Mouse (Mus musculus) heart, postnatal 0 days (tissue): Measurements from ENCODE around the gene Ap2m1. TPM values are rescaled to one million over a fixed set of nuclear protein-coding genes. Genes with fewer than 3 reads are reported as not detected.
A peak's percentile ranks its signal among the peaks of the same experiment; 100 is the strongest.

Experiments used
- ATAC-seq: fragments of 200-750 bp; cut with Nextera tagmentation; 2 replicates; pipeline ENCODE4 v1.8.0; 2017; ENCODE audit warnings: low read depth, moderate number of reproducible peaks, moderate library complexity; ENCODE audit not compliant: insufficient read depth
- DNase-seq: peaks from one replicate; pipeline ENCODE4 v3.0.0-alpha.2; 2016; ENCODE audit warnings: low spot score
- H3K27ac ChIP-seq: fragments of 300-500 bp; sonication (generic); 2 replicates; pipeline ENCODE4 v1.5.1; 2014; ENCODE audit warnings: low read depth, mild to moderate bottlenecking
- H3K27me3 ChIP-seq: fragments of 300-500 bp; sonication (generic); 2 replicates; pipeline ENCODE4 v1.6.1; 2014; ENCODE audit warnings: low read length, mixed read lengths; ENCODE audit not compliant: control insufficient read depth, insufficient read depth
- H3K36me3 ChIP-seq: fragments of 300-500 bp; sonication (generic); replicated peaks from 2 replicates; pipeline ENCODE4 v1.6.1; 2014; ENCODE audit warnings: low read length, mixed read lengths; ENCODE audit not compliant: control insufficient read depth, insufficient read depth
- H3K4me1 ChIP-seq: fragments of 300-500 bp; sonication (generic); 2 replicates; pipeline ENCODE4 v1.6.1; 2014; ENCODE audit warnings: antibody characterized with exemption; ENCODE audit not compliant: control insufficient read depth, insufficient read depth
- H3K4me2 ChIP-seq: fragments of 300-500 bp; sonication (generic); 2 replicates; pipeline ENCODE4 v1.6.1; 2014; ENCODE audit warnings: low read depth, mild to moderate bottlenecking, low read length, moderate library complexity
- H3K4me3 ChIP-seq: fragments of 300-500 bp; sonication (generic); 2 replicates; pipeline ENCODE4 v1.5.1; 2014; ENCODE audit warnings: low read depth, low read length
- H3K9ac ChIP-seq: fragments of 300-500 bp; sonication (generic); replicated peaks from 2 replicates; pipeline ENCODE4 v1.6.1; 2014; ENCODE audit warnings: low read depth, low read length, mixed read lengths
- H3K9me3 ChIP-seq: fragments of 300-500 bp; sonication (generic); replicated peaks from 2 replicates; pipeline ENCODE4 v1.6.1; 2016; ENCODE audit warnings: low read length; ENCODE audit not compliant: control insufficient read depth
- CTCF ChIP-seq: IDR thresholded peaks from 2 replicates; pipeline ENCODE4 v1.5.1; 2016; ENCODE audit warnings: antibody characterized with exemption, control low read depth, low read depth
- EP300 ChIP-seq: IDR thresholded peaks from 2 replicates; pipeline ENCODE4 v1.6.1; 2016; ENCODE audit warnings: antibody characterized with exemption, low read depth
- WGBS: fragments of 180-500 bp; shearing (Covaris S2); extraction: QIAGEN DNeasy Blood & Tissue Kit; methylation state at CpG from one replicate; pipeline ENCODE4 v1.1.7; 2014; 5-methylcytosine and 5-hydroxymethylcytosine counted together
- polyA plus RNA-seq: library from polyadenylated mRNA; unstranded; fragments of >200 nt; fragmentation: Nextera tagmentation; extraction: Ambion mirVana; gene quantifications from 2 replicates; pipeline ENCODE4 v1.2.1, GENCODE M21; 2015
- total RNA-seq: library from RNA; depleted of rRNA; stranded (reverse); fragments of >200 nt; gene quantifications from 2 replicates; pipeline ENCODE4 v1.2.3, GENCODE M21; 2014; ENCODE audit warnings: low replicate concordance

The Ap2m1 gene
- total and polyA plus RNA-seq, 2 experiments from 2014 or later: 363 to 429 TPM

- H3K4me2 ChIP-seq: no peak overlapping the region
- 54% methylated on average over 2 of the region's 2 CpGs for WGBS
- H3K27ac ChIP-seq: no peak overlapping the region
- TF ChIP-seq EP300 (no peak), CTCF (no peak)
- no peak overlapping the region for H3K9ac ChIP-seq
- DNase-seq (no peak), ATAC-seq (no peak)
- H3K4me3 ChIP-seq: no peak overlapping the region
- no peaks in the 10 kb centered on the region for H3K4me1 ChIP-seq
- no peaks in the 10 kb centered on the region for H3K9me3 ChIP-seq
- no peaks in the 10 kb centered on the region for H3K36me3 ChIP-seq
- no peaks in the 10 kb centered on the region for H3K27me3 ChIP-seq
These were observed 44.0 kb upstream of the Ap2m1 start for GRCm38 (mm10) chr16:20491301-20491700.

GRCm38 (mm10) chr16:20493452-20493851 is 41.8 kb upstream of the Ap2m1 start:
- H3K27me3 ChIP-seq: no peaks in the 10 kb centered on the region
- H3K9ac ChIP-seq: no peak overlapping the region
- no peak for ATAC-seq
- no peaks in the 10 kb centered on the region for H3K36me3 ChIP-seq
- no peak for DNase-seq
- no peak overlapping the region for H3K27ac ChIP-seq
- no peak overlapping the region for H3K4me3 ChIP-seq
- no peaks in the 10 kb centered on the region for H3K9me3 ChIP-seq
- TF ChIP-seq CTCF (no peak), EP300 (no peak)
- WGBS: 64% methylated on average over 2 of the region's 2 CpGs
- no peaks in the 10 kb centered on the region for H3K4me1 ChIP-seq
- H3K4me2 ChIP-seq: no peak overlapping the region

DNA sequence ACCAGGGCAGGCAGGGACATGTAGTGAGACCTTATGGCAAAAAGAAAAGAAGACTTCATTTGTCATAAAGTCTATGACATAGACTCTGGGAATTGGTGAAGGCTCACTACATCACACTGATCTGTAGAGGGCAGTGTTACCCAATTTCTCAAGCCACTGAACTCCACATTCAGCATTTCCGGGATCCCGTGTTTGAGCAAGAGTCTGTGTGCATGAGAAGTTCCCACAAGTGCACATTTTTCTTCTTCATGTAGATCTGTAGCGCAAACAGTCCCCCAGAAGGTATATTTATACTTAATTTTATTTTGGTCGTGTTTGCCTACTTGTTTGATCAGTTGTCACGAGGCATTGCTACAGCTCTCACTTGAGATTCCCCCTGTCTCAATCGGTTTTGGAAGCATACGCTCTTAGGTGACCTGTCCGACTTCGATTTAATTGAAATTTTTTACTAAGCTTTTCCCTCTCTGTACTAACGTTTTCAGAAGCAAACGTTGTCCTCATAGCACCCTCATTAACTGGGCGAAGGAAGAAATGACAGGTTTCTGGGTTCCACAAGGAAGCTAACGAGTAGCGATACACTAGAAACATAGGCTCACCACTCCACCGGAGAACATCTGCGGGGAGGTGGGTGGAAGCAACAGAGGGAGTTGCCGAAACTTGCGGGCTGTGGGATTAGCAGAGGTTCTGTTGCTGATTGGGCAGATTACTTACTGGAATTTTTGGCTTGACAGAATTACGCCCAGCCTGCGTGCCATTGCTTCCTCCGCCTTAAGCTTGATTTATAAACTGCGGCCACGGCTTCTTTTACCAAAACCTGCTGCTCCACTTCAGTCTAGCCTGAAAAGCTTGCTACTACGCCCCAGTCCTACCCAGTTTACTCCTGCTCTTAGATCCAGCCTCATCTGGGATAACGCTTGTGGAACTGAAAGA is 38.3 kb upstream of the Ap2m1 start:
- Histone ChIP-seq H3K4me1 (no peaks in the 10 kb centered on the region), H3K27ac (no peak overlapping the region), H3K4me3 (peak overlapping the region; percentile 41), H3K9ac (peak overlapping the region; percentile 17), H3K9me3 (no peaks in the 10 kb centered on the region), H3K27me3 (no peaks in the 10 kb centered on the region), H3K4me2 (peak overlapping the region; percentile 71), H3K36me3 (peaks cover 9% of the 10 kb centered on the region)
- peak; percentile 79 for DNase-seq
- TF ChIP-seq CTCF: peak; percentile 75
- TF ChIP-seq EP300: no peak
- WGBS: 15% methylated on average over 25 of the region's 25 CpGs
- peak; percentile 43; the same call in 1 of the 2 replicates for ATAC-seq

DNA sequence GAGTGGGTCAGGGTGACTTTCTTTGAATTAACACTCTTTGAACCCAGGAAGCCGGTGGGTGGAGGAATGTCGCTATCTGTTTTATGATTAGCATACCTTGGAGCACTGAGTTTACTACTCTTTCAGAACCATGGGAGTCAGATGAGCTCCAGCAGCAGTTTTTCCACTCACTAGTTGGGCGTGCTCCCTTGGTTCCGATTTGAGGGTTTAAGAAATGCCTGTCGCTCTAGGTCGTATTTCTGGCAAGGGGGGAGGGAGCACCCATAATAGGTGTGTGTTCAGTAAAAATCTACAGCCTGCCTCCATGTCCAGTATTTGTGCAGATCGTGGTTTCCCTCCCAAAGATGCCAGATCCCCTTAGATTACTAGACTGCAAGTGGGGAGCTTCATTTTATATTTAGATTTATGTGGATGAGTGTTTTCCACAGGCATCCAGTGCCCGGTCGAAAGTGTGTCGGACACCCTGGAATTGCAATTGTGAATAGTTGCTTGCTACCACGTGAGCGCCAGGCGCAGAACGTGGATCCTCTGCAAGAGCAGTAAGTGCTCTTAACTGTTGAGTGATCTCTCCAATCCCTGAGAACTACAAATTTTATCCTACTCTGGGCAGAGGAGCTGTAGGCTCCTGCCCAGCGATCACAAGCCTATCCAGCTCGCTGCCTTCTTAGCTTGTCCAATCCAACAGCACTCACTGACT is 37.1 kb upstream of the Ap2m1 start:
- H3K9me3 ChIP-seq: no peaks in the 10 kb centered on the region
- H3K4me2 ChIP-seq: peak overlapping the region; percentile 82
- TF ChIP-seq EP300 (no peak), CTCF (no peak)
- H3K27me3 ChIP-seq: no peaks in the 10 kb centered on the region
- peak overlapping the region; percentile 80 for H3K4me3 ChIP-seq
- DNase-seq (no peak), ATAC-seq (no peak)
- H3K4me1 ChIP-seq: no peaks in the 10 kb centered on the region
- H3K9ac ChIP-seq: peak overlapping the region; percentile 82
- no peak overlapping the region for H3K27ac ChIP-seq
- peaks cover 21% of the 10 kb centered on the region for H3K36me3 ChIP-seq
- WGBS: 7% methylated on average over 16 of the region's 16 CpGs

DNA sequence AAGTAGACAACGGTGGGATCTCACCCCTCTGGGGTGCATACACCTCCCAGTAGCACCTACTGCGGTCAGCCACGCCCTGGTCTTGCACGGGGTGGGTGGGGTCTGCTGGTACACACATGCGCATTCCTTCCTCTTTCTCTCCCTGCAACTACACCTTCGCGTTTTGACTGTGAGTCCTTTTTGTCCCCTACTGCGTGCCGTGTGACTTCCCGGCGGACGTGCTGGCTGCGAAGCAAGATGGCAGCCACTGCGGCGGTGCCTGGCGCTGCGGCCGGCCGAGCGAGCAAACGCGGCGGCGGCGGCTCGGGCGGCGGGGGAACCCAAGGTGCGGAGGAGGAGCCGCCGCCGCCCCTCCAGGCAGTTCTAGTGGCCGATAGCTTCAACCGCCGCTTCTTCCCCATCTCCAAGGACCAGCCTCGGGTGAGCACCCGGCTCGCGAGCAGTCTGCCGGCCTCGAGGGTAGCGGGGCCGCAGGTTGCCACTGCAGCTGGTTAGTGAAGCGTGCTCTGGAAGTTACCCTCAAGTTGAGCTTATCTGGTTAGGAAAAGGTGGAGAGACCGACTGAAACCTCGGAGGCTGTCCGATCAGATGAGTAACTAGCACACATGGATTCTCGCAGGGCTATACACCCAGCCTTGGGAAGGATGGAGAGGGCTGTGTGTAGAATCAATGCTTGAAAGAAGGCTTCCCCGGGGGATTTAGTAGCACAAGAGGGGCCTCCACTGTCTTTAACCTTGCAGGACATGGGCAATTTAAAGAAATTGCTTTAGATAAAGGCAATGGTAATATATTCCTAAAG is 36.4 kb upstream of the Ap2m1 start, which contains the start of gene Eif2b5:
TSS of gene Eif2b5 (plus strand) at position 141 of the 799 bp plus-strand sequence.
- peak within 1 kb of the TSS; percentile 82 for H3K4me2 ChIP-seq
- no peaks in the 10 kb centered on the region for H3K27me3 ChIP-seq
- H3K9ac ChIP-seq: peak within 1 kb of the TSS; percentile 82
- WGBS: under 1% methylated on average over 49 of the region's 49 CpGs
- no peak for TF ChIP-seq EP300
- no peak for TF ChIP-seq CTCF
- ATAC-seq (peak; percentile 94), DNase-seq (peak; percentile 98)
- no peaks in the 10 kb centered on the region for H3K4me1 ChIP-seq
- H3K9me3 ChIP-seq: no peaks in the 10 kb centered on the region
- H3K36me3 ChIP-seq: peaks cover 29% of the 10 kb centered on the region
- peak within 1 kb of the TSS; percentile 70 for H3K27ac ChIP-seq
- peak within 1 kb of the TSS; percentile 80 for H3K4me3 ChIP-seq
